Mouse (Mus musculus) lung, postnatal 0 days (tissue): ENCODE measurements around the gene Ly9.

Experiments used
- CTCF ChIP-seq: IDR thresholded peaks from 2 replicates; pipeline ENCODE4 v1.5.1; 2016; ENCODE audit warnings: antibody characterized with exemption, mild to moderate bottlenecking
- EP300 ChIP-seq: IDR thresholded peaks from 2 replicates; pipeline ENCODE4 v1.6.1; 2016; ENCODE audit warnings: antibody characterized with exemption, mild to moderate bottlenecking, control low read depth

GRCm38 (mm10) chr1:171551326-171551725 lies 55.9 kb downstream of the Ly9 start:
- TF ChIP-seq CTCF = no peak
- no peak for TF ChIP-seq EP300
